Comparison of ENCODE assay signal across 8 mouse cellular contexts in genomic region chr13:5845161-5845590, GRCm38 (mm10). TPM values are rescaled to one million over a fixed set of nuclear protein-coding genes. Genes with fewer than 3 reads are reported as not detected.
DNase-seq lines count a peak whose midpoint lies in the region; ATAC-seq and TF ChIP-seq lines count a peak whose summit lies in the region.

No protein-coding gene starts in this region.

- no peaks in the 10 kb centered on the region for H3K36me3 ChIP-seq in forebrain, embryonic 15.5 days
- H3K36me3 ChIP-seq in forebrain, postnatal 0 days (ENCODE audit: insufficient read depth): no peaks in the 10 kb centered on the region

- no peak overlapping the region for H3K27ac ChIP-seq in forebrain, embryonic 15.5 days (replicated peaks)
- no peak overlapping the region for H3K27ac ChIP-seq in cerebellum, adult 2 months (ENCODE audit: insufficient read depth, low read length)
- no peak overlapping the region for H3K27ac ChIP-seq in forebrain, postnatal 0 days (ENCODE audit: low read depth, low read length)

- no peaks in the 10 kb centered on the region for H3K4me1 ChIP-seq in forebrain, embryonic 15.5 days
- H3K4me1 ChIP-seq in cerebellum, adult 2 months (ENCODE audit: control insufficient read depth, insufficient read depth, low read length): no peaks in the 10 kb centered on the region
- no peaks in the 10 kb centered on the region for H3K4me1 ChIP-seq in forebrain, postnatal 0 days (ENCODE audit: insufficient read depth)

- H3K27me3 ChIP-seq in forebrain, embryonic 15.5 days: no peaks in the 10 kb centered on the region
- H3K27me3 ChIP-seq in cerebellum, adult 2 months (ENCODE audit: control insufficient read depth, insufficient read depth, low read length): no peaks in the 10 kb centered on the region
- no peaks in the 10 kb centered on the region for H3K27me3 ChIP-seq in forebrain, postnatal 0 days (ENCODE audit: insufficient read depth, low read length)

- no peak for ATAC-seq in forebrain, embryonic 15.5 days (replicated peaks)
- ATAC-seq in forebrain, postnatal 0 days: no peak

- 63% methylated on average over 10 of the region's 10 CpGs for WGBS in forebrain, embryonic 15.5 days
- WGBS in cerebellum, adult 2 months: 60% methylated on average over 10 of the region's 10 CpGs
- 65% methylated on average over 10 of the region's 10 CpGs for WGBS in forebrain, postnatal 0 days

- H3K4me2 ChIP-seq in forebrain, embryonic 15.5 days (replicated peaks): no peak overlapping the region
- no peak overlapping the region for H3K4me2 ChIP-seq in forebrain, postnatal 0 days (ENCODE audit: low read depth)

- no peak overlapping the region for H3K4me3 ChIP-seq in forebrain, embryonic 15.5 days
- no peak overlapping the region for H3K4me3 ChIP-seq in cerebellum, adult 2 months (replicated peaks; ENCODE audit: insufficient read depth, low read depth, low read length)
- H3K4me3 ChIP-seq in forebrain, postnatal 0 days (ENCODE audit: low read depth, low read length): no peak overlapping the region

- intact Hi-C loops in heart, postnatal 36 days (cut with DNase I): loop anchor here (2.0 kb wide), 1 partner anchor 42 kb away; no protein-coding TSS in a partner anchor

- peak; percentile 28 for DNase-seq in thymus, postnatal 4 days
- DNase-seq in thymus, postnatal 14 days: no peak
- DNase-seq in brain, adult 2 months (ENCODE audit: low read depth, low spot score): peak; percentile 44
- DNase-seq in heart, postnatal 36 days: peak; percentile 59 to 67
- peak; percentile 75 to 84 for DNase-seq in lung, adult 18-20 months
- no peak for DNase-seq in cerebellum, adult 2 months
- DNase-seq in forebrain, postnatal 0 days: no peak

- TF ChIP-seq POLR2A in cerebellum, adult 2 months (IDR thresholded peaks at IDR 0.05; ENCODE audit: borderline replicate concordance, insufficient read depth, low read length): no peak

- no peak for TF ChIP-seq CTCF in cerebellum, adult 2 months (IDR thresholded peaks at IDR 0.05; ENCODE audit: borderline replicate concordance, insufficient read depth, low read depth, low read length)
- no peak for TF ChIP-seq CTCF in forebrain, postnatal 0 days (IDR thresholded peaks at IDR 0.05; ENCODE audit: low read depth)

- no peak overlapping the region for H3K9ac ChIP-seq in forebrain, embryonic 15.5 days (replicated peaks)
- H3K9ac ChIP-seq in forebrain, postnatal 0 days: no peak overlapping the region

- no peaks in the 10 kb centered on the region for H3K9me3 ChIP-seq in forebrain, embryonic 15.5 days
- no peaks in the 10 kb centered on the region for H3K9me3 ChIP-seq in forebrain, postnatal 0 days (ENCODE audit: low read length)

RNA-seq across cellular contexts. Expression of gene Klf6, which starts 16.1 kb away (rescaled TPM):
- 10 to 100 TPM; 52.0 to 65.6 TPM for total RNA-seq in heart, postnatal 36 days (2021)
- polyA plus RNA-seq in forebrain, embryonic 15.5 days (2015; fragmentation: Nextera tagmentation; extraction: Ambion mirVana): 79.0 and 80.2 TPM in 2 replicates
- 11.8 and 12.3 TPM in 2 replicates for polyA plus RNA-seq in cerebellum, adult 2 months (2012; rRNA removed)
- 78.8 and 87.1 TPM in 2 replicates for total RNA-seq in forebrain, postnatal 0 days (2014; rRNA removed)
- polyA plus RNA-seq in forebrain, postnatal 0 days (2015; fragmentation: Nextera tagmentation; extraction: Ambion mirVana): 100.0 and 146 TPM in 2 replicates

Comparison
In these comparisons a context has a peak if more than half of its experiments do, and no peak if none do; other contexts are left out.
1. DNase-seq: peak in thymus, postnatal 4 days (single experiment), brain, adult 2 months (single experiment), heart, postnatal 36 days (2 of 2) and lung, adult 18-20 months (2 of 2); none in thymus, postnatal 14 days (single experiment), cerebellum, adult 2 months (0 of 2) and forebrain, postnatal 0 days (single experiment).